Mouse (Mus musculus) ES-Bruce4 (cell line): Measurements from ENCODE around the gene Slc4a3. TPM values are rescaled to one million over a fixed set of nuclear protein-coding genes. Genes with fewer than 3 reads are reported as not detected.

Experiments
- H3K27ac ChIP-seq: 2 replicates; pipeline ENCODE4 v1.5.1; 2012; ENCODE audit warnings: low read length, inconsistent platforms; ENCODE audit not compliant: insufficient read depth
- H3K27me3 ChIP-seq: 2 replicates; pipeline ENCODE4 v1.6.1; 2012; ENCODE audit warnings: mild to moderate bottlenecking, low read length, inconsistent platforms; ENCODE audit not compliant: control insufficient read depth, poor library complexity, insufficient read depth, severe bottlenecking
- H3K36me3 ChIP-seq: 2 replicates; pipeline ENCODE4 v1.6.1; 2012; ENCODE audit warnings: inconsistent platforms, mild to moderate bottlenecking, low read length, moderate library complexity; ENCODE audit not compliant: control insufficient read depth, poor library complexity, insufficient read depth, severe bottlenecking
- H3K4me1 ChIP-seq: one replicate; pipeline ENCODE4 v1.8.1; 2011; ENCODE audit warnings: low read length; ENCODE audit not compliant: control insufficient read depth, insufficient read depth
- H3K4me3 ChIP-seq: 2 replicates; pipeline ENCODE4 v1.5.1; 2011; ENCODE audit warnings: low read depth, mild to moderate bottlenecking, low read length
- H3K9ac ChIP-seq: 2 replicates; pipeline ENCODE4 v1.6.1; 2012; ENCODE audit warnings: low read depth, mild to moderate bottlenecking, inconsistent platforms; ENCODE audit not compliant: poor library complexity, severe bottlenecking
- H3K9me3 ChIP-seq: replicated peaks from 2 replicates; pipeline ENCODE4 v1.6.1; 2012; ENCODE audit warnings: mild to moderate bottlenecking, low read length, inconsistent platforms; ENCODE audit not compliant: control insufficient read depth, poor library complexity, insufficient read depth, severe bottlenecking
- CTCF ChIP-seq: IDR thresholded peaks from one replicate; pipeline ENCODE4 v1.8.1; 2011; ENCODE audit warnings: low read depth, low read length
- EP300 ChIP-seq: IDR thresholded peaks from 2 replicates; pipeline ENCODE4 v1.6.1; 2011; ENCODE audit warnings: low read depth, low read length; ENCODE audit not compliant: insufficient read depth
- POLR2A ChIP-seq: IDR thresholded peaks from one replicate; pipeline ENCODE4 v1.8.1; 2011; ENCODE audit warnings: low read length; ENCODE audit not compliant: insufficient read depth
- polyA plus RNA-seq: library from polyadenylated mRNA; stranded (reverse); fragments of >200 nt; gene quantifications from 2 replicates; pipeline ENCODE4 v1.2.4, GENCODE M21; 2011; ENCODE audit warnings: low read depth; ENCODE audit not compliant: missing spikeins, insufficient read depth, insufficient read length

The Slc4a3 gene
- polyA plus RNA-seq, 1 experiment, result 6.6 TPM

DNA sequence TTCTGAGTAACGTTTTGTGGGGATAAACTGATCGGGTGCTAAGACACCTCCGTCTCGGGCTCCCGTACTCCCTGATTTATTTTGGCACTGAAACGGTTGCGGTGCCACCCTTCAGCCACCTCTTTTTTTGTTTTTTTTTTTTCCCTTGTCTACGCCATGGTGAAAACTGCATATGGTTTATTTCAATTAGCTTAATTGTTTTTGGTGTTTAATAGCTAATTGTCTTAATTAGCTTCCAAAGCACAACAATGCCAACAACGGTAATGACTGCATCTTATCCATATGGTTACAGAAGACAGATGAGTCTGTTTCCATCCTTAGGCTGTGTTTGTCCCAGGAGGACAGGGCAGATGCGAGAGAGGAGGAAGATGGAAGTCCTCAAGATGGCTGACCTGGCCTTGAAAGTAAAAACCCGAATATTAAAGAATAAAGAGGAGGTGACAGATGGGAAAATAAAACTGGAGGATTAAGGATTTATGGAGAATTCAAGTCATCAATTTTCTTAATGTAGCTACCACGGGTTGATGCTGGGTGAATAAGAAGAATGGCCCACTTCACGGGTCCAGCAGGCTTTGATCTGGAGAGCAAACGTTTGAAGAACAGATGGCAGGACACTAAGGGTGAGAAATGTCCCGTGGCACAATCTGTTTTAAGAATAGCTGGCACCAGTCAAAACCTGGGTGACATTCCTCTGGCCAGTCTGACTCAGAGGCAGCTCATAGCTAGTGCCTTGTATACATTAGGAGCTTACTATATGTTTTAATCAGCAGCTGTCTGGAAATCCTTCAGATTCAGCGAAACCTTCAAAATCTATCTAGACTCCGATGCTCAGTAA, 28.6 kb downstream of the Slc4a3 start:
- TF ChIP-seq CTCF (no peak), EP300 (no peak), POLR2A (no peak)
- Histone ChIP-seq H3K9ac (no peak overlapping the region), H3K27me3 (no peaks in the 10 kb centered on the region), H3K36me3 (no peaks in the 10 kb centered on the region), H3K9me3 (no peaks in the 10 kb centered on the region), H3K4me3 (no peak overlapping the region), H3K27ac (no peak overlapping the region), H3K4me1 (no peaks in the 10 kb centered on the region)

DNA sequence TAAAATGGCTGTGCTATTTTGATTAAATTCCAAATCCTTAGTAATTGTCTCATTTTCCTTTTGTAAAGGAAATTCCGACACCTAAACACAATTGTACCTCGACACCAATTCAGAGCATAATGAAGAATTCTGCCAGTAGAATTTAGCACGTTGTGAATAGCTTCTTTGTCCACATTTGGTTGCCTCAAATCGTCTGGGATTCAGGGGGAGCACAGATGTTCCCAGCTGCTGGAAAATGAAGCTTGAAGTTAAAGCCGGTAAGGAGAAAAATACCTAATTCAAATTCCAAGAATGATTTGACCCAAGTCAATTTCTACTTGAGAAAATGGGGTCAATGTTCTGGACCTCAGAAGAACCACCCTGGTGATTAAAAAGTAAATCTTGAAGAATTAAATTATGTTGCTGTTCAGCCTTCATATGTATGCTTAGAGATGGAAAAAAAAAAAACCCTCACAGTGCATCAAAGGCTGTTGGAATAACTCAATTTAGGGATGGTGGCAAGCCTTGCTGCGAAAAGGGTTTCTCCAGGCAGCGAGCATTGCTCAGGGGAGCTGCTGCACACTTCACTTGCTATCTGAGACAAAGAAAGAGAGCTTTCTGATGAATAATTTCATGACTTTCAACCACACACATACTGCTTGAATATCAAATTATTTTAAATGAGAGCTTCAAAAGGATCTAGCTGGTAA, 36.0 kb downstream of the Slc4a3 start:
- no peaks in the 10 kb centered on the region for H3K27me3 ChIP-seq
- no peak overlapping the region for H3K4me3 ChIP-seq
- H3K36me3 ChIP-seq, result no peaks in the 10 kb centered on the region
- no peak overlapping the region for H3K9ac ChIP-seq
- H3K9me3 ChIP-seq, result no peaks in the 10 kb centered on the region
- no peak overlapping the region for H3K27ac ChIP-seq
- TF ChIP-seq CTCF (no peak), POLR2A (no peak), EP300 (no peak)
- no peaks in the 10 kb centered on the region for H3K4me1 ChIP-seq

DNA sequence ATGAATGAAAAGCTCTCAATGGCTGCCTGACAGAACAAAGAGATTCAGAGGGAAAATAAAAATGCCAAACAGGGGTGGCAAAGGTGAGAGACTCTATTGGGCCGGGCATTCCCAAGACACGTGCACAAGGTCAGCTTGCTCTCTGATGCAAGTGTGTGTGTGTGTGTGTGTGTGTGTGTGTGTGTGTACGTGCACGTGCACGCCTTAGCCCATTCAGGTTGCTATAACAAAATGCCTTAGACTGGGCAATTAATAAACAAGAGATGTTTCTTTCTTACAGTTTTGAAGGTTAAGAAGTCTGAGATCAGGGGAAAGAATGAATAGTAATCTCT, 36.5 kb downstream of the Slc4a3 start:
- H3K36me3 ChIP-seq, result no peaks in the 10 kb centered on the region
- no peaks in the 10 kb centered on the region for H3K4me1 ChIP-seq
- H3K9ac ChIP-seq, result no peak overlapping the region
- H3K27me3 ChIP-seq, result no peaks in the 10 kb centered on the region
- no peak overlapping the region for H3K27ac ChIP-seq
- no peak for TF ChIP-seq EP300
- TF ChIP-seq CTCF, result no peak
- no peak for TF ChIP-seq POLR2A
- no peak overlapping the region for H3K4me3 ChIP-seq
- no peaks in the 10 kb centered on the region for H3K9me3 ChIP-seq

DNA sequence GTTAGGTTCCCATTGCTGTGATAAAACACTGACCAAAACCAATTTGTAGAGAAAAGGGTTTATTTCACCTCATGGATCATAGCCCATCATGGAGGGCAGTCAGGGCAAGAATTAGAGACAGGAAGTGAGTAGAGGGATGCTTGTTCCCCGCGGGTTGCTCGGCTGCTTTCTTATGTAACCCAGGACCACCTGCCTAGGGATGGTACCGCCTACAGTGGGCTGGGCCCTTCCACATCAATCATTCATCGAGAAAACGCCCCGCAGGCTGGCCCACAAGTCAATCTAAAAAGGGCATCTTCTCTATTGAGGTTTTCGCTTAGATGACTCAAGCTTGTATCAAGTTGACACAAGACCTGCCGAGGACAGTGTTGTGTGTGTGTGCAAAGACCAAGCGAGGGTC, 37.0 kb downstream of the Slc4a3 start:
- H3K4me3 ChIP-seq, result no peak overlapping the region
- no peak overlapping the region for H3K9ac ChIP-seq
- no peaks in the 10 kb centered on the region for H3K36me3 ChIP-seq
- no peaks in the 10 kb centered on the region for H3K27me3 ChIP-seq
- H3K9me3 ChIP-seq, result no peaks in the 10 kb centered on the region
- peaks cover 4% of the 10 kb centered on the region for H3K4me1 ChIP-seq
- no peak overlapping the region for H3K27ac ChIP-seq
- no peak for TF ChIP-seq CTCF
- TF ChIP-seq POLR2A, result no peak
- no peak for TF ChIP-seq EP300

DNA sequence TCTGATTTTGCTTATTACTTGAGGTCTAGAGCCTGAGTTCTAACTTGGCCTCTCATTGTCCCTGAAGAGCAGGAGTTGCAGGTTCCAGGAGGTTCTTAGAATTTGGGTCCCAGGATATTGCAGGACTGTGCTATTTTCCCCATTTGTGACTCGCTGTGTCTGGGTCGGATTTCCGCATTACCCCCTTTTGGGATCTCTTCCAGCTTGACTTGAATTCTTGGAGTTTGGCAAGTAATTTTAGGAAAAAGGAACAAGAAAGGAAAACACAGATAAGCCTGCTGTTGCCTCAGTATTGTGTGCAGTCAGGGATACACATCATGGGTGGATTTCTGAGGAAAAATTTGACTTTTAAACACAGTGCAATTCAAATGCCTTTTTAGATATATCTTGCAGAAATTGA, 40.7 kb downstream of the Slc4a3 start:
- Histone ChIP-seq H3K27me3 (no peaks in the 10 kb centered on the region), H3K9ac (no peak overlapping the region), H3K4me3 (no peak overlapping the region), H3K27ac (no peak overlapping the region), H3K4me1 (peaks cover 4% of the 10 kb centered on the region), H3K9me3 (no peaks in the 10 kb centered on the region), H3K36me3 (no peaks in the 10 kb centered on the region)
- TF ChIP-seq POLR2A (no peak), EP300 (no peak), CTCF (no peak)

DNA sequence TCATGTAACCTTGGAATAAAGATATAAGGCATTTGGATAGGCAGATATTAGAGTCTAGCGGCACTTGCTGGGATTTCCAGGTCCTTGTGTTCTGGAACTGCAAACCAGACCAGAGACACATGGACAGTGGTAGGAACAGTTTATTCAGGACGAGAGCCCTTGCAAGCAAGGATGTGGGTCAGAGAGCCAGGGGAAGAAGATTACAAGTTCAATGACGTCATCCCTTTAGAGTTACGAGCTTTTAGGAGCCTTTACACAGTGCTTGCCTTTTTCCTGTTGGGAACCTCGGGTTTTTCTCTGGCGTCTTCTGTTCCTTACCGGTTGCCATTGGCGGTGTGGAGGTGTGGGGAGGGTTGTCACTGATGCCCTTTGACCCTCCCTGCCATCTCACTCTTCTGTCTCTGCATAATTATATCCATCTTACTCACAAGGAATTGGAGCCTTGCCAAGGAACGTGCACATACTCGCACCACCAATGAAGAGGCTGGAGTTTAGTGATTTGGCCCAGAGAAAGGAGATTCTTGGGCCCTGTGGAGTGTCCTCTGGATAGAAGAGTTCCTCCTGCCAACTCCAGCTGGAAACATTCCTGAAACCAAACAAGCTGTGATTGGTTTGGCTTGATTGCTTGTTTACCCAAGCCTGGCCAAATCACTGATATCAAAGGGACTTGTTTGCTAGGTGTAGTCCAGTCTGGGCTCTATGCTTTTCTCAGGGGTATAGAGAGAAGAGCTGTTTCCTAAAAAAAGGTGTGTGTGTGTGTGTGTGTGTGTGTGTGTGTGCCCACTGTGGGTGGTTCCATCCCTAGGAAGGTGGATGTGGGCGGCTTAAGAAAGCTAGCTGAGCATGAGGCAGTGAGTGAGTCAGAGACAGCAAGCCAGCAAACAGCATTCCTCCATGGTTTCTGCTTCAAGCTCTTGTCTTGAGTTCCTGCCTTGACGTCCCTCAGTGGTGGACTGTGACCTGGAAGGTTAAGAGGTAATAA, 42.0 kb downstream of the Slc4a3 start:
- no peaks in the 10 kb centered on the region for H3K36me3 ChIP-seq
- no peaks in the 10 kb centered on the region for H3K9me3 ChIP-seq
- no peak overlapping the region for H3K4me3 ChIP-seq
- H3K9ac ChIP-seq, result no peak overlapping the region
- peaks cover 4% of the 10 kb centered on the region for H3K4me1 ChIP-seq
- no peaks in the 10 kb centered on the region for H3K27me3 ChIP-seq
- no peak for TF ChIP-seq CTCF
- TF ChIP-seq EP300, result no peak
- no peak for TF ChIP-seq POLR2A
- H3K27ac ChIP-seq, result peak overlapping the region; percentile 70
